Mouse (Mus musculus) neural tube, embryonic 15.5 days (tissue): ENCODE data around the gene Apoe. TPM values are rescaled to one million over a fixed set of nuclear protein-coding genes. Genes with fewer than 3 reads are reported as not detected.
A peak's percentile ranks its signal among the peaks of the same experiment; 100 is the strongest.

Source experiments
- ATAC-seq: fragments of 200-750 bp; cut with Nextera tagmentation; 2 replicates; pipeline ENCODE4 v1.8.0; 2017; ENCODE audit warnings: mild to moderate bottlenecking, moderate TSS enrichment, moderate library complexity; ENCODE audit not compliant: low FRiP score
- H3K27ac ChIP-seq: fragments of 300-500 bp; sonication (generic); replicated peaks from 2 replicates; pipeline ENCODE4 v1.5.1; 2015; ENCODE audit warnings: mild to moderate bottlenecking, inconsistent platforms
- H3K27me3 ChIP-seq: fragments of 300-500 bp; sonication (generic); replicated peaks from 2 replicates; pipeline ENCODE4 v1.6.1; 2015; ENCODE audit warnings: inconsistent platforms
- H3K36me3 ChIP-seq: fragments of 300-500 bp; sonication (generic); 2 replicates; pipeline ENCODE4 v1.6.1; 2015; ENCODE audit warnings: inconsistent platforms
- H3K4me1 ChIP-seq: fragments of 300-500 bp; sonication (generic); 2 replicates; pipeline ENCODE4 v1.6.1; 2015; ENCODE audit warnings: inconsistent platforms
- H3K4me2 ChIP-seq: fragments of 300-500 bp; sonication (generic); 2 replicates; pipeline ENCODE4 v1.6.1; 2015; ENCODE audit warnings: inconsistent platforms, mild to moderate bottlenecking, moderate library complexity
- H3K4me3 ChIP-seq: fragments of 300-500 bp; sonication (generic); replicated peaks from 2 replicates; pipeline ENCODE4 v1.5.1; 2015; ENCODE audit warnings: mild to moderate bottlenecking, inconsistent platforms
- H3K9ac ChIP-seq: fragments of 300-500 bp; sonication (generic); replicated peaks from 2 replicates; pipeline ENCODE4 v1.6.1; 2015; ENCODE audit warnings: mild to moderate bottlenecking, inconsistent platforms
- H3K9me3 ChIP-seq: fragments of 300-500 bp; sonication (generic); replicated peaks from 2 replicates; pipeline ENCODE4 v1.6.1; 2016; ENCODE audit warnings: inconsistent platforms
- WGBS: fragments of 180-500 bp; shearing (Covaris S2); methylation state at CpG from one replicate; pipeline ENCODE4 v1.1.7; 2015; ENCODE audit warnings: mixed read lengths; 5-methylcytosine and 5-hydroxymethylcytosine counted together
- polyA plus RNA-seq: library from polyadenylated mRNA; unstranded; fragments of >200 nt; fragmentation: Nextera tagmentation; extraction: Ambion mirVana; gene quantifications from 2 replicates; pipeline ENCODE4 v1.2.1, GENCODE M21; 2015

Gene Apoe
- polyA plus RNA-seq, 1 experiment from 2014 or later: 683 TPM

DNA sequence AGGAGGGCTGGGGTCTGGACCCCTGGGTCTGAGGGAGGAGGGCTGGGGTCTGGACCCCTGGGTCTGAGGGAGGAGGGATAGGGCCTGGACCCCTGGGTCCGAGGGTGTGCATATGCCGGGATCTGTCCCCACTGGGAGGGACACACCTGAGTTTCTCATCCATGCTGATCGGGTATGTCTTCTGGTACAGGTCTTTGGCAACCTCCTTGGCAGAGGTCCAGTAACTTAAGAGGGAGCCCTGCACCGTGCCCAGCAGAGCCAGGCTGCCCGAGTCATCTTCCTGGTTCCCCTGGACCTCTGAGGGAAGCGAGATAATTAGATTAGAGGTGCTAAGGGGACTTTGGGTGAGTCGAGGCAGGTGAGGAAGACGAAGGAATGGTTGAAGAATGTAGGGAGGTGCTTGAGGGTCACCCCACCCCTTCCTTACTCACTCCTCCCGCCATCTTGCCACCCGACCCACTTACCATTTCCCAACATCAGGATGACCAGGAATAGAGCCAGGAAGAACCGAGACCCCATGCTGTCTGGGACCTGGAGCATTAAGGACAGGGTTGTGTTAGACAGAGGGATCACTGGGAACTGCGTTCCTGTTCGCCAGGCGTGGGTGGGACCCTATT is 25.8 kb downstream of the Apoe start:
- no peak overlapping the region for H3K4me2 ChIP-seq
- H3K36me3 ChIP-seq: no peaks in the 10 kb centered on the region
- H3K9me3 ChIP-seq: no peaks in the 10 kb centered on the region
- H3K9ac ChIP-seq: no peak overlapping the region
- no peak overlapping the region for H3K4me3 ChIP-seq
- ATAC-seq: no peak
- peaks cover 6% of the 10 kb centered on the region for H3K4me1 ChIP-seq
- no peaks in the 10 kb centered on the region for H3K27me3 ChIP-seq
- 72% methylated on average over 14 of the region's 14 CpGs for WGBS
- H3K27ac ChIP-seq: no peak overlapping the region

DNA sequence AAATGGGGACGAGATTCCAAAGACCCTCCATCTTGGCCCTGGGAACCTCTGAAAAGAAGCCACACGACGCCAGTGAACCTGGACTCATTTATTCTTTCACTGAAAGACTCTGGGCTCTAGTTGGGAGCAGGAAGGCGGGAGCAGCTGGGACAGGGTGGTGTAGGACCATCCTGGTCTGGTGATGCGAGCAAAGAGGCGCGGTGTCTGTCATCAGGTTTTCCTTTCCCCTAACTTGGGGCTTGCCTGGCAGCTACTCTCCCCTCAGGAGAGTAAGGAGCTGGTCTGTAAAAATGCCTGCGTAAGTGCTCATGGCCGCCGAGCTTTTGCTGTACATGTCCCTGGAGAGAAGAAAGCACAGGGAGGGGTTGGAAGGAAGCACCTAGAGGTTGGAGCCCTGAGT is 27.5 kb downstream of the Apoe start:
- peaks cover 7% of the 10 kb centered on the region for H3K4me1 ChIP-seq
- H3K9me3 ChIP-seq: no peaks in the 10 kb centered on the region
- H3K27ac ChIP-seq: no peak overlapping the region
- no peak overlapping the region for H3K4me3 ChIP-seq
- H3K36me3 ChIP-seq: no peaks in the 10 kb centered on the region
- H3K27me3 ChIP-seq: no peaks in the 10 kb centered on the region
- no peak overlapping the region for H3K9ac ChIP-seq
- no peak overlapping the region for H3K4me2 ChIP-seq
- WGBS: 71% methylated on average over 10 of the region's 10 CpGs
- no peak for ATAC-seq

DNA sequence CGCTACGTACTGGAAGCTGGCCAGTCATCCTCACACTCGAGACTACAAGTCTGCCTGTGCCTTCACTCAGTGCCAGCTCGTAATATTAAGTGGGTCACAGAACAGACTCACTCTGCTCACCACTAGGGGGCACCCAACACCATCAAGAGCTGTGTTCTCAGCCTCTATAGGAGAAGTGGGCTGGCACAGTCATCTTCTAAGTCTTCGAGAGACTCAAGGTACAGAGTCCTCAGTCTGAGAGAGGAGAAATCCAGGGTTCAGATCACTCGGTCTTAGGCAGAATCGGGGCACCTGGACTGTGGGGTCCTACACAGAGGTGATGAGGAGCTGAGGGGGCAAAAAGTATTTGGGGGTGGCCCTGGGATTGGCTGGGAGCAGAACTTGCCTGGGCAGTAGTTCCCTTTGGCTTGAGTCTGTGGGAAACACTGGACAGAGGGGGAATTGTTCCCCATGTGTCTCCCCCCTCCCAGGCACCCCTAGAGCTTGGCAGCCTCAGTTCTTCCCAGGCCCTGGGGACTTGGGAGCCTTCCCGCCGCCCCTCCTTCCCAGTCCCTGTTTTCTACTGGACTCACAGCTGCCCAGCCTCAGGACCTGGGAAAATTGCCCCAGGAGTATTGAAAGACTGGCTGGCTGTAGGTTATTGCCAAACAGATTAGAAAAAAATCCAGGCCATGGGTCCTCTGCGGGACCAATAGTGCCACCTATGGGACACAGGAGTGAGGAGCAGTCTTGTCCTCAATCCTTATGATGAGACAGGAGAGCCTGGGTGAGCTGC is 29.9 kb downstream of the Apoe start:
- Histone ChIP-seq H3K4me2 (peak overlapping the region; percentile 32; the same call in 1 of the 2 replicates), H3K9ac (0 out of 2 replicates have a peak overlapping the region, but pooled peaks have one; percentile 10), H3K36me3 (no peaks in the 10 kb centered on the region), H3K4me3 (0 out of 2 replicates have a peak overlapping the region, but pooled peaks have one; percentile 2), H3K4me1 (peaks cover 18% of the 10 kb centered on the region), H3K9me3 (no peaks in the 10 kb centered on the region), H3K27me3 (no peaks in the 10 kb centered on the region), H3K27ac (peak overlapping the region; percentile 78)
- ATAC-seq: peak; percentile 52
- 7% methylated on average over 10 of the region's 10 CpGs for WGBS

DNA sequence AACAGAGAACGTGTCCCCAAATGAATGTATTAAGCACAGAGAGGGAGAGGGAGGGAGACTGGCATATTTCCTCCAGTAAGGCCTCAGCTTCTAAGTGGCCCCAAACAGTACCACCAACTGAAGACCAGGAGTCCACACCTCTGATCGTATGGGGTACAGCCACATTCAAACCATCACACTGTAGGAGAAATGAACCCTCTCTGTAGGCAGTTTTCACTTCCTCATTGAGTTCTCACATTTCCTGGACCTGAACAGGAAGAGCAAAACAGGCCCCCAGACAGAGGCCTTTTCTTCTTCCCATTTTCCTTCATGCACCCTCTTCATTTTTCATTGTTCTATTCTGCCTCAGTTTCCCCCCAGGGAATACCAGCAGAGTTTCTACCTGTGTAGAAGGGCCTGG is 31.6 kb downstream of the Apoe start:
- Histone ChIP-seq H3K4me3 (no peak overlapping the region), H3K4me2 (no peak overlapping the region), H3K36me3 (0 out of 2 replicates have a peak, but pooled peaks cover 4% of the 10 kb centered on the region), H3K27me3 (no peaks in the 10 kb centered on the region), H3K9me3 (no peaks in the 10 kb centered on the region), H3K9ac (no peak overlapping the region), H3K27ac (no peak overlapping the region), H3K4me1 (peaks cover 34% of the 10 kb centered on the region)
- no peak for ATAC-seq
- 79% methylated on average over 2 of the region's 2 CpGs for WGBS

DNA sequence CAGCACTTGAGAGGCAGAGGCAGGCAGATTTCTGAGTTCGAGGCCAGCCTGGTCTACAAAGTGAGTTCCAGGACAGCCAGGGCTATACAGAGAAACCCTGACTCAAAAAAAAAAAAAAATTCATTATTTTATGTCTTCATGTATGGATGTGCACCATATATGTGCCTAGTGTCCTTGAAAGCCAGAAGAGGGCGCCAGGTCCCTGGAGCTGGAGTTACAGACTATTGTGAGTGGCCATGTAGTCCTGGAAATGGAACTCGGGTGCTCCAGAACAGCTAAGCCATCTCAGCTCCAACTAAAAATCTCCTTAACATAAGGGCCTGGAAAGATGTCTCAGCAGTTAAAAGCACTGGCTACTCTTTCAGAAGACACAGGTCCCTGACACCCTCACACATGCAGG is 32.2 kb downstream of the Apoe start:
- Histone ChIP-seq H3K27ac (no peak overlapping the region; the same call in 1 of the 2 replicates), H3K4me1 (peaks cover 40% of the 10 kb centered on the region), H3K9ac (no peak overlapping the region), H3K4me2 (no peak overlapping the region), H3K36me3 (peaks cover 4% of the 10 kb centered on the region; the same call in 1 of the 2 replicates), H3K27me3 (no peaks in the 10 kb centered on the region), H3K9me3 (no peaks in the 10 kb centered on the region), H3K4me3 (no peak overlapping the region)
- ATAC-seq: no peak
- 76% methylated on average over 3 of the region's 3 CpGs for WGBS

DNA sequence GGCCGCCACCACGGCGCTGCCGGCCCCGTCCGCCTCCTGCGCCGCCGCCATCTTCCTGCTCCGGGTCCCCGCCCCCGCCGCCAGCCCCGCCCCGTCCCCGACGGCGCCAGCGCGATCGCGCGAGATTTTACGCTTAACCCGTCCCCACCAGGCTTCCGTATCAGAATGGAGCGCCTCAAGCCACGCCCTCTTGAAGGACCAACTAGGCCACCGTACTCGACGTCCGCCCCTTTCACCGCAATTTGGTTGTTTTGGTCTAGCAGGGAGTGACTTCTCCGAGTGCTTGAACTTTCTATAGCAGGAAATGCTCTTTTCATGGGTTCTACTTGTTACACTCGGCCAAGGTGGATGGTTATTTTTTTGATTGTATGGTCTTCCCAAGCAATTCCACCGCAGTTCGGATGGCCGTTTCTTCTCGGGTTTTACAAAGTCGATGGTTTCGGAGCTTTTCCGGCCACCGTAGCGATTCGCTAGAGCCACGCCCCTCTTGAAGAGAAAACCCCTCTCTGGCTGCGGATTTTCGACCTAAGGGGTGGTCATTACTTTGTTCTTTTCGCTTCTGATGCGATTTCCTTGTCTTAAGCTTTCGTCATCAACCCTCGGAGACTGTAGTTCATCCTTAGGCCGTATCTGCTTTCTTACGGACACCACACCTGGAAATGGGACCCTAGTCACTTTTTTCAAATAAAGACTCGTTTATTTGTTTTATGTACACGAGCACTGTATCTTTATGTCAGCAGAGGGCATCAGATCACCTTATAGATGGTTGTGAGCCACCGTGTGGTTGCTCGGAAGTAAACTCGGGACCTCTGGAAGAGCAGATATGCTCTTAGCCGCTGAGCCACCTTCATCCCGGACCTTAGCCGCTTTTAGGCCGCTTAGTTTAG is 33.8 kb downstream of the Apoe start, which contains the start of gene Clptm1:
Gene Clptm1, minus strand, starts transcription at position 79 of the 887 bp plus-strand sequence.
- Histone ChIP-seq H3K27me3 (no peaks in the 10 kb centered on the region), H3K9ac (peak within 1 kb of the TSS; percentile 99), H3K4me3 (peak within 1 kb of the TSS; percentile 100), H3K4me1 (peaks cover 47% of the 10 kb centered on the region), H3K27ac (peak within 1 kb of the TSS; percentile 94), H3K36me3 (peaks cover 4% of the 10 kb centered on the region; the same call in 1 of the 2 replicates), H3K9me3 (no peaks in the 10 kb centered on the region), H3K4me2 (peak within 1 kb of the TSS; percentile 88)
- ATAC-seq: peak; percentile 88
- 0% methylated on average over 63 of the region's 63 CpGs for WGBS

DNA sequence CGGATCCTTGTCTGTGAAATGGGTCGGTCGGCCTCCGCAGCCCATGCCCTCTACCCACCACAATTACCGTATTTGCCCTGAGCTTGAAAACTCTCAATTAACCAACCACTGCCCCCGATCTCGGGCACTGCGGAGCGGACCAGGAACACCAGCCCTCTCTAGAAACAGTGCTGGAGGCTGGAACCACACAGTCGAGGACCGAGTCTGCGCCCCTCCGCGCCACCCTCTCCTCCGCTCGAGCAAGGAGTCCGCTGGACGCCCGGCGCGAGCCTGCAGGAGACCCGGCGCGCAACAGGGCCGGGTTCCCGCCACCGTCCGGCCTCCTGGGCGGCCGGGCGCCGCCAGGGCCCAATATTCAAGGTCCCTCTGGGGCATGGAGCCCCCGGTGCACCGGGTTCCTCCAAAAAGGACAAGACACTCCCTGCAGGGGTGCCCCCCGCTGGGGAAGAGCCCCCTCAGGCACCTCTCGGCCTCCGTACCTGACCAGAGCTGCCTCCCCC is 34.5 kb downstream of the Apoe start:
- H3K27me3 ChIP-seq: no peaks in the 10 kb centered on the region
- H3K4me1 ChIP-seq: peaks cover 46% of the 10 kb centered on the region
- H3K4me2 ChIP-seq: peak overlapping the region; percentile 88
- H3K9ac ChIP-seq: peak overlapping the region; percentile 99
- peak; percentile 57 for ATAC-seq
- WGBS: under 1% methylated on average over 37 of the region's 37 CpGs
- peaks cover 7% of the 10 kb centered on the region; the same call in 1 of the 2 replicates for H3K36me3 ChIP-seq
- no peaks in the 10 kb centered on the region for H3K9me3 ChIP-seq
- peak overlapping the region; percentile 100 for H3K4me3 ChIP-seq
- peak overlapping the region; percentile 94 for H3K27ac ChIP-seq

DNA sequence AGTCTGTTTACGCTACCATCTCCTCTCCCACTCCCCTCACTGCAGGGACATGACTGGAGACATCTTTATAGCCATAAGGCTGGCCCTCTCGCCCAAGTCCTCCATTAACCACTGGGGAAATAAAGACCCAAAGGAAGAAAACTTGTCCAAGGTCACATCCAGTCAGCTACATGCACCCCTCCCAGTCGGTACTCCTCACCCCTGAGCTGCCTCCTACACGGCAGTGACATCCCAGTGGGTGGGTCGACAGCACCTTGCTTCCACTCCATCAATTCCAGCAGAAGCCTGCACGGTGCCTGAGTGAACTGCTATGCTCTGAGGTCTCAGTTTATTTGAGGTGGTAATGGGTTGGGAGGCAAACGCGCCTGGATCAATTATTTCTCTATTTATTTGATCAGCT is 35.0 kb downstream of the Apoe start:
- peaks cover 9% of the 10 kb centered on the region; the same call in 1 of the 2 replicates for H3K36me3 ChIP-seq
- 17% methylated on average over 8 of the region's 8 CpGs for WGBS
- H3K4me1 ChIP-seq: peaks cover 40% of the 10 kb centered on the region
- peak overlapping the region; percentile 94; the same call in 1 of the 2 replicates for H3K27ac ChIP-seq
- no peaks in the 10 kb centered on the region for H3K27me3 ChIP-seq
- H3K4me2 ChIP-seq: peak overlapping the region; percentile 88
- H3K9me3 ChIP-seq: no peaks in the 10 kb centered on the region
- ATAC-seq: 0 out of 2 replicates have a peak, but pooled peaks have one; percentile 6
- peak overlapping the region; percentile 100 for H3K4me3 ChIP-seq
- H3K9ac ChIP-seq: peak overlapping the region; percentile 99

DNA sequence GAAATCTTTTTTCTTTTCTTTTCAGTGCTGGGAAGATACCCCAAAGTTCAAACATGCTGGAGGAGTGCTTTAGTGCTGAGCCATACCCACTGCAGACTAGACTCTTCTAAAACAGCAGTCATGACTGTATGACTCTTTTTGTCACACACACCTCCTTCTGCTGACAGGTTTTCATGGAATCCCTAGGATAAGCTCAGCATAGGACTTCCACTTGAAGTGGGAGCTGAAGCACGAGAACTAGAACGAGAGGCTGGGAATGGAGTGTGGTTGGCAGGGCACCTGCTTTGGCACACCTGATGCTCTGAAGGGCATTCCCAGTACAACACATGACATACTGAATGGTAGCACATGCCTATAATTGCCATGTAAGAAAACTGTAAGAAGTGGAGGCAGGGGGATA is 46.4 kb downstream of the Apoe start:
- no peaks in the 10 kb centered on the region for H3K27me3 ChIP-seq
- no peak overlapping the region for H3K4me3 ChIP-seq
- H3K36me3 ChIP-seq: peaks cover 60% of the 10 kb centered on the region
- no peak overlapping the region for H3K4me2 ChIP-seq
- no peak overlapping the region for H3K9ac ChIP-seq
- no peaks in the 10 kb centered on the region for H3K9me3 ChIP-seq
- 94% methylated on average over 2 of the region's 2 CpGs for WGBS
- no peak overlapping the region for H3K27ac ChIP-seq
- no peak for ATAC-seq
- no peaks in the 10 kb centered on the region for H3K4me1 ChIP-seq

DNA sequence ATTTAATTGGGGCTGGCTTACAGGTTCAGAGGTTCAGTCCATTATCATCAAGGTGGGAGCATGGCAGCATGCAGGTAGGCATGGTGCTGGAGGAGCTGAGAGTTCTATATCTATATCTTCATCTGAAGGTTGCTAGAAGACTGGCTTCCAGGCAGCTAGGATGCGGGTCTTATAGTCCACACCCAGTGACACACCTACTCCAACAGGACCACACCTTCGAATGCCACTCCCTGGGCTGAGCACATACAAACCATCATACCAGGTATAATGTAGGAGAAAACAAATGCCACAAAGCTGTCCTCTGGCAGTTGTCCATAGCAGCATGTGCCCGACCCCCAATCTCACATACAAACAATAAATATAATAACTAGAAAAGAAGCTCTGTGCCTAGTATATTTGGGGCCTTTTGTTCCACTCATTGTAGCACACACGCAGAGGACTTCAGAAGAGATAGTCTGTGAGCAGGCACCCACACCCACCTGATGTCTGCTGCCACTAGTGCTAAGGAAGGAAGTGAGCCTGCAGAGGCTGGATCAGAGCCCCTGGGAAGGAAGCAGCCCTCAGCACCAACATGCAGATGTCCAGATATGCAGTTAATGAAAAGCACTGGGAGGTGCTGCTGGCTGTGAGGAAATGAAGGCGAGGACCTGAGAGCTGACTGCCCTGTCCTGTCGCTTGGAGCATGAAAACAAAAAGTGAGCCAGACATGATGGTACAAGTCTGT is 47.8 kb downstream of the Apoe start:
- WGBS: 94% methylated on average over 6 of the region's 6 CpGs
- peaks cover 67% of the 10 kb centered on the region for H3K36me3 ChIP-seq

More for the DNA sequence above, 47.8 kb downstream of the Apoe start:
- H3K27me3 ChIP-seq: no peaks in the 10 kb centered on the region
- H3K9me3 ChIP-seq: no peaks in the 10 kb centered on the region
- H3K4me1 ChIP-seq: no peaks in the 10 kb centered on the region
- ATAC-seq: no peak
- H3K9ac ChIP-seq: no peak overlapping the region
- H3K4me3 ChIP-seq: no peak overlapping the region
- no peak overlapping the region for H3K4me2 ChIP-seq
- no peak overlapping the region for H3K27ac ChIP-seq
